Mouse (Mus musculus) heart, adult 8-10 months (tissue): ENCODE results near the gene Hibadh. TPM values are rescaled to one million over a fixed set of nuclear protein-coding genes. Genes with fewer than 3 reads are reported as not detected.

ENCODE experiments used
- DNase-seq: peaks from one replicate; pipeline ENCODE4 v3.0.0; 2022; ENCODE audit warnings: low spot score
- total RNA-seq, 4 experiments: library from RNA; stranded (reverse); gene quantifications; 2 replicates each; pipeline ENCODE4 v1.2.4; 2022

Hibadh gene
- total RNA-seq, 4 experiments from 2014 or later: 253 to 275 (median 269) TPM

GRCm38 (mm10) chr6:52502986-52503385, 137.2 kb downstream of the Hibadh start:
- no peak for DNase-seq

- DNase-seq: no peak
These were observed 138.7 kb downstream of the Hibadh start for GRCm38 (mm10) chr6:52501479-52501878.

Other genes starting within 250 kb of the Hibadh start
- 100 to 1,000 TPM; 116 to 125 (median 120) TPM for gene Tax1bp1, start 73.3 kb upstream of the Hibadh start, total RNA-seq